Mouse (Mus musculus) liver, postnatal 0 days (tissue): ENCODE data around the gene Cul5. TPM values are rescaled to one million over a fixed set of nuclear protein-coding genes. Genes with fewer than 3 reads are reported as not detected.

Experiments
- ATAC-seq: fragments of 200-750 bp; cut with Nextera tagmentation; 2 replicates; pipeline ENCODE4 v1.8.0; 2017; ENCODE audit warnings: mild to moderate bottlenecking, moderate library complexity
- DNase-seq: peaks from one replicate; pipeline ENCODE4 v3.0.0-alpha.2; 2016
- H3K27ac ChIP-seq: fragments of 300-500 bp; sonication (generic); 2 replicates; pipeline ENCODE4 v1.5.1; 2014; ENCODE audit warnings: antibody characterized with exemption, moderate library complexity, mild to moderate bottlenecking, low read depth
- H3K27me3 ChIP-seq: fragments of 300-500 bp; sonication (generic); 2 replicates; pipeline ENCODE4 v1.6.1; 2014; ENCODE audit warnings: low read length, control low read depth, mixed read lengths; ENCODE audit not compliant: insufficient read depth
- H3K36me3 ChIP-seq: fragments of 300-500 bp; sonication (generic); replicated peaks from 2 replicates; pipeline ENCODE4 v1.6.1; 2014; ENCODE audit warnings: mild to moderate bottlenecking, control low read depth, low read length, moderate library complexity, mixed read lengths; ENCODE audit not compliant: insufficient read depth
- H3K4me1 ChIP-seq: fragments of 300-500 bp; sonication (generic); 2 replicates; pipeline ENCODE4 v1.6.1; 2014; ENCODE audit warnings: antibody characterized with exemption, mild to moderate bottlenecking, control low read depth; ENCODE audit not compliant: insufficient read depth
- H3K4me2 ChIP-seq: fragments of 300-500 bp; sonication (generic); 2 replicates; pipeline ENCODE4 v1.6.1; 2014; ENCODE audit warnings: low read depth, mild to moderate bottlenecking, low read length, moderate library complexity, mixed read lengths
- H3K4me3 ChIP-seq: fragments of 300-500 bp; sonication (generic); 2 replicates; pipeline ENCODE4 v1.5.1; 2014; ENCODE audit warnings: low read depth, low read length
- H3K9ac ChIP-seq: fragments of 300-500 bp; sonication (generic); replicated peaks from 2 replicates; pipeline ENCODE4 v1.6.1; 2014; ENCODE audit warnings: mild to moderate bottlenecking, moderate library complexity
- H3K9me3 ChIP-seq: fragments of 300-500 bp; sonication (generic); 2 replicates; pipeline ENCODE4 v1.6.1; 2016; ENCODE audit warnings: mild to moderate bottlenecking, control low read depth, low read length, mixed read lengths
- CTCF ChIP-seq: sonication (generic); IDR thresholded peaks from 2 replicates; pipeline ENCODE4 v1.5.1; 2016; ENCODE audit warnings: antibody characterized with exemption, low read depth
- EP300 ChIP-seq: IDR thresholded peaks from 2 replicates; pipeline ENCODE4 v1.6.1; 2016; ENCODE audit warnings: antibody characterized with exemption, low read depth, mild to moderate bottlenecking
- WGBS: fragments of 180-500 bp; shearing (Covaris S2); extraction: QIAGEN DNeasy Blood & Tissue Kit; methylation state at CpG from one replicate; pipeline ENCODE4 v1.1.7; 2014; ENCODE audit not compliant: insufficient replicate concordance; 5-methylcytosine and 5-hydroxymethylcytosine counted together
- polyA plus RNA-seq: library from polyadenylated mRNA; unstranded; fragments of >200 nt; fragmentation: Nextera tagmentation; extraction: Ambion mirVana; gene quantifications from 2 replicates; pipeline ENCODE4 v1.2.1, GENCODE M21; 2015

Cul5 gene
- polyA plus RNA-seq, result 10.4 and 11.8 TPM in 2 replicates

DNA sequence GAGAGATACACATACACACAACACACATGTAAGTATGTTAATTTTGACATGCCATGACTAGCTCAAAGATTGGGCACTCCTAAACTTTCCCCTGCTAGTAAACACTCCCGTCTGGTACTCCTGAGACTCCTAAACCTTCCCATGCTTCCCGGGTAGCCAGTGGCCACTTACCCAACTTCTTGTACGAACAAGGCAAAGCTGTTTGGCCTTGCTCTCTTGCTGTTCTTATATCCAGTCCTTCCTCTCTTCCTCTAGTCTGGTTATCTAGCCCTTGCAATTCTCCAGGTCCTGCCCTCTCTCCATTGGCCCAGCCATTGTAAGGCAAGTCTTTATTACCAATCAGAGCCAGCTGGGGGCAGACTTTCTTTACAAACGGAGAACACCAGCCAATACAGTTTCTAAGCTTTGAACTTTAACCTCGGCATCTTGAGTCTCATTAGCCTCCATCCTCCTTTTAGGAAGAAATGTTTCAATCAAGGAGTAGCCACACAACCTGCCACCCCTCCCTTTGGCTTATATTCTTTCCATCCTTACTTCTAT, at the start of gene Cul5:
Gene Cul5 (minus strand): TSS at position 335 of the 540 bp plus-strand sequence.
- Histone ChIP-seq H3K36me3 (no peaks in the 10 kb centered on the region), H3K4me1 (peaks cover 20% of the 10 kb centered on the region), H3K4me3 (no peak within 1 kb of the TSS), H3K9ac (no peak within 1 kb of the TSS), H3K4me2 (no peak within 1 kb of the TSS), H3K27ac (no peak within 1 kb of the TSS), H3K27me3 (no peaks in the 10 kb centered on the region), H3K9me3 (no peaks in the 10 kb centered on the region)
- TF ChIP-seq CTCF (peak; percentile 44), EP300 (no peak)
- ATAC-seq (no peak), DNase-seq (peak; percentile 44)
- 46% methylated on average over 5 of the region's 5 CpGs for WGBS

DNA sequence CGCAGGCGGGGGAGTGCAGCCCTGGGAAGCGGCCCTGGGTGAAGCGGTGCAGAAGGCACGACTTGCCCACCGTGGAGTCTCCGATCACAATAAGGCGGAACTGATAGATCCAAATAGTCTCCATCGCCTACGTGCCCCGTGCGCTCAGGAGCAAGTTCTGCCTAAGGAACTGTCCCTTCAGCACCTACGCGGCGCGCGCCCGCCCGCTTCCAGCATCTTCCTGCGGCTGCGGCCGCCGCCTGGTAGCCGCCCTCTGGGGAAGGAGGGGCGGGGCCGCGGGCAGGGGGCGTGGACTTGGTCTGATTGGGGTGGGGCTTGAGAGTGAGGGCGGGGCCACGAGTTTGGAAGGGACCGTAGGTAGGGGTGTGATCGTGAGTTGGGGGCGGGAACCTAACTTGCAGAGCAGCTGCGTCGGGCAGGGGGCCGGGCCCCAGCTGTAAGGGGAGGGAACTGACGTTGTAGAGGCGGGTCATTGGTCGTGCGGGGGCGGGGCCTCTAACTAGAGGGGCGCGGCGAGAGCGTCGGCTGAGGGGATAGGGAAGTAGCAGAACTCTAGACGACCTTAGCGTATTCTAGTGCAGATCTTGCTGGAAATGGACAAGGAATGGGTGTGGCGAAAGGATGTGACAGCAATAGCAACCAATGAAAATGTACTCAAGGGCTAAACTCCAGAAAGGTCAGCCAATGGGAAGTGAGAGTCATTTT, 36.3 kb upstream of the Cul5 start, which contains the start of gene Rab39:
Gene Rab39 (minus strand): TSS at position 241 of the 705 bp plus-strand sequence.
- Histone ChIP-seq H3K4me1 (peaks cover 8% of the 10 kb centered on the region), H3K27me3 (peaks cover 7% of the 10 kb centered on the region), H3K4me3 (peak within 1 kb of the TSS; percentile 49), H3K9ac (no peak within 1 kb of the TSS; the same call in 1 of the 2 replicates), H3K9me3 (no peaks in the 10 kb centered on the region), H3K36me3 (no peaks in the 10 kb centered on the region), H3K27ac (peak within 1 kb of the TSS; percentile 55; the same call in 1 of the 2 replicates), H3K4me2 (peak within 1 kb of the TSS; percentile 74)
- DNase-seq (peak; percentile 91), ATAC-seq (peak; percentile 89)
- TF ChIP-seq CTCF (no peak), EP300 (no peak)
- WGBS, result under 1% methylated on average over 47 of the region's 49 CpGs

DNA sequence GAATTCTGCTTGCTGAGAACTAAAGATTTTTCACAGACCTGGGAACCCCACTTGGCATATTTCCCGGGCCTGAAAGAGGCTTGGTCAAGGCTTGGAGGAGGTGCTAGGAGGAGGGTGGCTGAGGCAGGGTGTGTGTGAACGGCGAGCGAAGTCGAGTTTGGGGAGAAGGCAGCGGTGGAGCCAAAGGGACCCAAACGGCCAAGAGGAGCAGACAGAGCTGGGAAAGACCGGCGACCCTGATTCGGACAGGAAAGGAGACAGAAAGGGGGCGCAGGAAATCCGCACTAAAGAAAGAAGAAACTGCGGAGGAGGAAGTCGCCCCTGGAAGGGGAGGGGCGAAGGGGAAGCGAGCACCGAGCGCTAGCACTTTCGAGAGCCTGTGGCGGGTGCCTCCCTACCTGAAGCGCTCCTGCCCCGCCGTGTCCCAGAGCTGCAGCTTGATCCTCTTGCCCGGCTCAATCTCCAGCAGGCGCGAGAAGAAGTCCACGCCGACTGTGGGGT, 35.7 kb upstream of the Cul5 start:
- H3K36me3 ChIP-seq, result no peaks in the 10 kb centered on the region
- peak overlapping the region; percentile 74 for H3K4me2 ChIP-seq
- H3K4me1 ChIP-seq, result peaks cover 8% of the 10 kb centered on the region
- under 1% methylated on average over 27 of the region's 28 CpGs for WGBS
- TF ChIP-seq CTCF, result no peak
- no peak for TF ChIP-seq EP300
- peaks cover 7% of the 10 kb centered on the region for H3K27me3 ChIP-seq
- peak overlapping the region; percentile 49 for H3K4me3 ChIP-seq
- H3K9me3 ChIP-seq, result no peaks in the 10 kb centered on the region
- peak overlapping the region; percentile 55; the same call in 1 of the 2 replicates for H3K27ac ChIP-seq
- H3K9ac ChIP-seq, result no peak overlapping the region; the same call in 1 of the 2 replicates
- ATAC-seq (peak; percentile 45), DNase-seq (no peak)

DNA sequence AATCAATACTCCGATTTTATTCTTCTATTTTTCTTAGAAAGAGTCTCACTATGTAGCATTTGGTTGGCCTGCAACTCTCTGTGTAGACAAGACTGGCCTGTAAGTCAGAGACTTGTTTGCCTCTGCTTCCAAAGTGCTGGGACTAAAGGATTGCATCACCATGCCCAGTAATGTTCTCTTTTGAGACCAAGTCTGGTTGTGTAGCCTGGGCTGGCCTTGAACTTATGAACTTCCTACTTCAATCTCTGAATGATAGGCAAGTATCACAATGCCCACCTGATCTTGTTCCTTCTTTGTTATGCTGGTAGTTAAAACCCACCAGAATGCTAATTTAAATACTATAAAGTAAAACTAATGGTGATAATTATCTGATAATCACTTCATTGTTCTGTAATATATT, 33.2 kb upstream of the Cul5 start:
- H3K36me3 ChIP-seq, result no peaks in the 10 kb centered on the region
- H3K9ac ChIP-seq, result no peak overlapping the region
- 89% methylated on average over 1 of the region's 1 CpGs for WGBS
- peaks cover 7% of the 10 kb centered on the region for H3K27me3 ChIP-seq
- no peak for DNase-seq
- H3K4me1 ChIP-seq, result peaks cover 8% of the 10 kb centered on the region
- ATAC-seq, result no peak
- no peak overlapping the region for H3K4me2 ChIP-seq
- H3K27ac ChIP-seq, result no peak overlapping the region
- H3K4me3 ChIP-seq, result no peak overlapping the region
- H3K9me3 ChIP-seq, result no peaks in the 10 kb centered on the region
- TF ChIP-seq EP300, result no peak
- TF ChIP-seq CTCF, result no peak

DNA sequence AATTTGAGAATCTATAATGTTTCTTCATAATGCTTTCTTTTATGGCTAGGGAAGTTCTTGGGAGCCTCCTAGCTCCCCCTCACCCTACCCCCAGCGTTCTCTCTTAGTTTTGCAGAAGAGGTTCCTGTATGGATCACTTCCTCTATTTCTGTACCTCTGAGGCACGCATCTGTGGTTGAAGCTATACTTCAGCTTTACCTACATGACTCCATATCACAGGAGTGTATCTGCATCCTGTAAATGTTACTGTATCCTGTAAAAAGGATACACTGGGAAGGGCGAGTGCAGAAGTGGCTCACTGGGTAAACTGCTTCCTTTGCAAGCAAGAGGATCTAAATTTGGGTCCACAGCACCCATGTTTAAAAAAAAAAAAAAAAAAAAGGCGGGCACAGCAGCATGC, 30.7 kb upstream of the Cul5 start:
- Histone ChIP-seq H3K4me1 (peaks cover 4% of the 10 kb centered on the region), H3K4me2 (no peak overlapping the region), H3K36me3 (no peaks in the 10 kb centered on the region), H3K27me3 (peaks cover 3% of the 10 kb centered on the region), H3K9me3 (no peaks in the 10 kb centered on the region), H3K9ac (no peak overlapping the region), H3K4me3 (no peak overlapping the region), H3K27ac (no peak overlapping the region)
- ATAC-seq (no peak), DNase-seq (no peak)
- TF ChIP-seq EP300 (no peak), CTCF (no peak)
- WGBS, result 25% methylated on average over 4 of the region's 4 CpGs

DNA sequence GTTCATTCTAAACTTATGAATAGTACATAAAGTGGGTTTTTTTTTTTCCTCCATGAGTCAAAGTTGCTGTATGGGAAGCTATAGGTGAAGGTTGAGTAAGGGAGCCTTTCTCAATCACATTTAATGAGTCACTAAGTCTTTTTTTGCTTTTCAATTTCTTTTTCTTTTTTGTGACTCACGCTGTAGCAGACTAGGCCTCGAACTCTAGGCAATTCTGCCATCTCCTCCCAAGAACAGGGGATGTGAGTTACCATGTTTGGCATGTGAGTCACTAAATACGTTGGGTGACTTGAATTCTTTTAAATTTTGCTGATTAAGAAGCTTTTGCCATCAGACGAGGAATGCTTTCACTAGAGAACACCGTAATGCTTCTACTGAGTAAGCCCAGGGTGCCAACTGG, 26.0 kb upstream of the Cul5 start:
- ATAC-seq, result no peak
- Histone ChIP-seq H3K9me3 (no peaks in the 10 kb centered on the region), H3K4me2 (no peak overlapping the region), H3K9ac (no peak overlapping the region), H3K4me1 (no peaks in the 10 kb centered on the region), H3K36me3 (no peaks in the 10 kb centered on the region), H3K27ac (no peak overlapping the region), H3K4me3 (no peak overlapping the region), H3K27me3 (no peaks in the 10 kb centered on the region)
- WGBS, result 71% methylated on average over 5 of the region's 5 CpGs
- TF ChIP-seq CTCF (no peak), EP300 (no peak)
- DNase-seq, result no peak
